Mouse (Mus musculus): Measurements from ENCODE around the gene Arih2. TPM values are rescaled to one million over a fixed set of nuclear protein-coding genes. Genes with fewer than 3 reads are reported as not detected.

Arih2 gene
- polyA plus RNA-seq (2012; fragmentation: generic; extraction: Trizol): 51.1 TPM

DNA sequence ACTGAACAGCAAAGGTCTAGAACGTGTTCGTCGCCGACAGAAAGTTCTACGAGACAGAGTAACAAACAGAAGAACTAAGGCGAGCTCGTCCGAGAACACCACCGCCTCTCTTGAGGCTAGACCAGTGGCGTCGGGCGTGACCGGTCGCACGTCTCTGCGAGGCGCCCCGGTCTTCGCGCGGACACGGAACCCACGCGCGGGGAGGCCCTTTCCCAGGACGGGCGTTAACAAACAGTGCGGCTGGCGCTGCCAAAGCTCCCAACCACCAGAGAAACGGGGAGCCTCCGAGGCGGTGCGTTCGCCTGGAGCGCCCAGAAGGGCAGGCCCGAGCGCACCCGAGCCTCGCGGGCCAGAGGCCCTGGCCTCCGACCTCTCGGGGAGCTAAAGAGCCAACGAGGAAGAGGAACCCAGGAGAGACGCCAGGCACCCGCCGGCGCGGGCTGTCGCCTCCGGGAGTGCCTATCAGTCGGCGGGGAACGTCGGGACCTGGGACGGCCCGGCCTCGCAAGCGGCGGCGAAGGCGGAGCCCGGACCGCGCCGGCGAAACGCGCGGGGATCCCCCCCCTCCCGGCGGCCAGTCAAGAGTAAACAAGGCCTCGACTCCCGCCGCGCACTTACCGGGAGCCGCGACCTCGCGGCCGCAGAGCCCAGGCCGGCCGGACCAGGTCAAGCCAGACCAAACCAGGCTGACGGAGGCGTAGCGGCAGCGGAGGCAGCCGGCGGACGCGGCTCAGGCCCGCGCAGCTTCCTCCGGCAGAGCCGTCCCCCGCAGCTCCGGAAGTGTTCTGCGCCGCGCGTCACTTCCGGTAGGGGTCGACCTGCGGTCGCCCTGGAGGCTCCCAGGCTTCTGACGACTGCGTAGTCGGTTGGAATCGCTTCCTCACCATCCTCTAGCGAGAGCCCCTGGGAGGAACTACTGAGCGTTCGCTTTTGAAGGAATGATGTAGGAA lies at the start of gene Arih2:
Gene Arih2, minus strand, starts transcription at position 776 of the 950 bp plus-strand sequence.
- Histone ChIP-seq H3ac (ENCODE audit: control insufficient read depth, insufficient read length) (peak within 1 kb of the TSS; percentile 83), H3K36me3 (ENCODE audit: control insufficient read depth, insufficient read depth) (no peaks in the 10 kb centered on the region), H3K79me2 (ENCODE audit: control insufficient read depth, insufficient read depth) (peaks cover 48% of the 10 kb centered on the region), H3K4me2 (ENCODE audit: low read depth) (peak within 1 kb of the TSS; percentile 81), H3K27me3 (ENCODE audit: control insufficient read depth, insufficient read depth, insufficient read length) (no peaks in the 10 kb centered on the region), H3K4me3 (peak within 1 kb of the TSS; percentile 70)
- TF ChIP-seq MAX (IDR thresholded peaks at IDR 0.05; ENCODE audit: low read depth) (no peak), REST (IDR thresholded peaks at IDR 0.05; ENCODE audit: insufficient read depth, insufficient read length) (no peak), POLR2A (IDR thresholded peaks at IDR 0.05; ENCODE audit: insufficient read length, low read depth) (peak; percentile 78), E2F4 (IDR thresholded peaks at IDR 0.05; ENCODE audit: insufficient read depth) (no peak), TCF3 (IDR thresholded peaks at IDR 0.05; ENCODE audit: insufficient read length, low read depth) (no peak), MYOG (IDR thresholded peaks at IDR 0.05; ENCODE audit: control insufficient read depth in 1 of 3, insufficient read depth in 1 of 3, insufficient read length in 2 of 3, low read depth in 2 of 3) (peak in 1 of 3 experiments; percentile 25), SRF (IDR thresholded peaks at IDR 0.05; ENCODE audit: control insufficient read depth, insufficient read length, low read depth) (no peak), USF1 (IDR thresholded peaks at IDR 0.05; ENCODE audit: low read depth) (no peak), CEBPB (IDR thresholded peaks at IDR 0.05; ENCODE audit: insufficient read depth, poor library complexity, severe bottlenecking) (no peak), POLR2AphosphoS2 (IDR thresholded peaks at IDR 0.05; ENCODE audit: insufficient read length, low read depth) (peak; percentile 74)

DNA sequence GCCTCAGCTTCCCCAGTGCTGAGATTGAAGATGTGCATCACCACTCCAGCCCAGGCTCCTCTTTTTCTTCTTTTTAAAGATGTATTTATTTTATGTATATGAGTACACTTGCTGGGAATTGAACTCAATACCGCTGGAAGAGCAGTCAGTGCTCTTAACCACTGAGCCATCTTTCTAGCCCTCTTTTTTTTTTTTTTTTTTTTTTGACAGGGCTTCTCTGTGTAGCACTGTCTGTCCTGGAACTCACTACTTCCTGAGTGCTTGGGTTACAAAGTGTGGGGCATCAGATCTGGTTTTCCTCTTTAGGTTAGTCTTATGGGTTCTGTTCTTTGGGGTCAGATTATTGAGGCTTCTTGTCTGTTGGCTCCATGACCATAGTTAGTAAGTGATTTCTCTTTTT lies 45.3 kb upstream of the Arih2 start:
- TF ChIP-seq SRF (IDR thresholded peaks at IDR 0.05; ENCODE audit: control insufficient read depth, insufficient read length, low read depth) (no peak), MYOG (IDR thresholded peaks at IDR 0.05; ENCODE audit: control insufficient read depth in 1 of 3, insufficient read depth in 1 of 3, insufficient read length in 2 of 3, low read depth in 2 of 3) (no peak), MAX (IDR thresholded peaks at IDR 0.05; ENCODE audit: low read depth) (no peak), CEBPB (IDR thresholded peaks at IDR 0.05; ENCODE audit: insufficient read depth, poor library complexity, severe bottlenecking) (no peak), POLR2A (IDR thresholded peaks at IDR 0.05; ENCODE audit: insufficient read length, low read depth) (no peak), TCF12 (IDR thresholded peaks at IDR 0.05; ENCODE audit: insufficient read depth, poor library complexity, severe bottlenecking) (no peak), POLR2AphosphoS2 (IDR thresholded peaks at IDR 0.05; ENCODE audit: insufficient read length, low read depth) (no peak), E2F4 (IDR thresholded peaks at IDR 0.05; ENCODE audit: insufficient read depth) (no peak), MYOD1 (IDR thresholded peaks at IDR 0.05; ENCODE audit: control insufficient read depth in 1 of 3, insufficient read length in 2 of 3, low read depth in 2 of 3) (no peak), REST (IDR thresholded peaks at IDR 0.05; ENCODE audit: insufficient read depth, insufficient read length) (no peak), USF1 (IDR thresholded peaks at IDR 0.05; ENCODE audit: low read depth) (no peak), TCF3 (IDR thresholded peaks at IDR 0.05; ENCODE audit: insufficient read length, low read depth) (no peak)
- Histone ChIP-seq H3K4me2 (ENCODE audit: low read depth) (peak overlapping the region; percentile 84), H3ac (ENCODE audit: control insufficient read depth, insufficient read length) (no peak overlapping the region)

DNA sequence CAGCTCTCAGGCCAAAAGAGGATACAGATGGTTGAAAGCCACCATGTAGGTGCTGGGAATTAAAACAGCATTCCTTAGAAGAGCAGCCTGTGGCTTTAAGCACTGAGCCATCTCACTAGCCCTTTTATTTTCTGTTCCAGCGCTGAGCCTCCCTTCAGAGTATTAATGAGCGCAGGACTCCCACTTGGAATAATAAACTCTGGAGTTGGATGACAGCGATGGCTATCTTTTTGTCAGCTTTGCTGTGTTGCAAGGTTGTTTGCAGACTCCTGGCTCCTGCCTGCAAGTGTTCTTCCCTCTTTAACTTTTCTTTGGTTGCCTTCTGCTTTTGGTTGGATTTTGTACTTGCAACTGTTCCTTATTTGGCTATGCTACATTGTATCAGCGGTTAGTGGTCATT lies 44.8 kb upstream of the Arih2 start:
- TF ChIP-seq POLR2AphosphoS2 (IDR thresholded peaks at IDR 0.05; ENCODE audit: insufficient read length, low read depth) (no peak), SRF (IDR thresholded peaks at IDR 0.05; ENCODE audit: control insufficient read depth, insufficient read length, low read depth) (peak; percentile 73)
- H3K36me3 ChIP-seq (ENCODE audit: control insufficient read depth, insufficient read depth): no peaks in the 10 kb centered on the region
- no peak overlapping the region for H3ac ChIP-seq (ENCODE audit: control insufficient read depth, insufficient read length)
- no peaks in the 10 kb centered on the region for H3K27me3 ChIP-seq (ENCODE audit: control insufficient read depth, insufficient read depth, insufficient read length)
- H3K79me2 ChIP-seq (ENCODE audit: control insufficient read depth, insufficient read depth): peaks cover 66% of the 10 kb centered on the region
- peak overlapping the region; percentile 75 for H3K4me3 ChIP-seq
- peak overlapping the region; percentile 84 for H3K4me2 ChIP-seq (ENCODE audit: low read depth)

More for the DNA sequence above, 45.3 kb upstream of the Arih2 start:
- Histone ChIP-seq H3K36me3 (ENCODE audit: control insufficient read depth, insufficient read depth) (no peaks in the 10 kb centered on the region), H3K79me2 (ENCODE audit: control insufficient read depth, insufficient read depth) (peaks cover 72% of the 10 kb centered on the region), H3K27me3 (ENCODE audit: control insufficient read depth, insufficient read depth, insufficient read length) (no peaks in the 10 kb centered on the region), H3K4me3 (no peak overlapping the region)

DNA sequence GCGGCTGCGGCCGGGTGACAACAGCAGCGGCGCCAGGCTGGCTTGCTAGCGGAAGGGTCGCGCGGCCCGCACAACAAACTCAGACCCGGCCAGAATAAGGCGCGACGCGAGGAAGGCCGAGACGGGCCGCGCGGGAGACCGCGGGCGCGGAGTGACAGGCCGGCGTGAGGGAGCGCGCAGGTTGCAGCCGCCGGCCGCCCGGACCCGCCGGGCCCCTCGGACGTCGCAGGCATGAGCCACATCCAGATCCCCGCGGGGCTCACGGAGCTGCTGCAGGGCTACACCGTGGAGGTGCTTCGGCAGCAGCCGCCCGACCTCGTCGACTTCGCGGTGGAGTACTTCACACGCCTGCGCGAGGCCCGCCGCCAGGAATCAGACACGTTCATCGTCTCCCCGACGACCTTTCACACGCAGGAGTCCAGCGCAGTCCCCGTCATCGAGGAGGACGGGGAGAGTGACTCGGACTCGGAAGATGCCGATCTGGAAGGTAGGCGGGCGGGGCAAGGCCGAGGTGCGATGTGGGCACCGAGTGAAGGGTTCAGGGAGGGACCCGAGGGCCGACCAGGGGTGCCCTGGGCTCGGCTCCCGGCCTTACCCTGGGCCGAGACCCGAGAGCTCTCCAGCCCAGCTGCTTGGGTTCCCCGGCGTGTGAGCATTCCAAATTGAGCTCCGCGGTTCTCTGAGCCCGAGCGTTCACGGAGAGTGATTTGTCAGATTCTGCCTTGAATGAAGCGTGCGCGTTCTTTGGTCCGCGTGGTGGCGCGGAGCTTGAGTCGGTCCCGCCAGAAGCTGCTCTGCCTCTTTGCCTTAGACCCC lies 43.2 kb upstream of the Arih2 start:
- no peaks in the 10 kb centered on the region for H3K36me3 ChIP-seq (ENCODE audit: control insufficient read depth, insufficient read depth)
- no peaks in the 10 kb centered on the region for H3K27me3 ChIP-seq (ENCODE audit: control insufficient read depth, insufficient read depth, insufficient read length)
- peaks cover 51% of the 10 kb centered on the region for H3K79me2 ChIP-seq (ENCODE audit: control insufficient read depth, insufficient read depth)
- peak overlapping the region; percentile 84 for H3K4me2 ChIP-seq (ENCODE audit: low read depth)
- H3ac ChIP-seq (ENCODE audit: control insufficient read depth, insufficient read length): peak overlapping the region; percentile 84
- H3K4me3 ChIP-seq: peak overlapping the region; percentile 75
- TF ChIP-seq POLR2A (IDR thresholded peaks at IDR 0.05; ENCODE audit: insufficient read length, low read depth) (no peak), SRF (IDR thresholded peaks at IDR 0.05; ENCODE audit: control insufficient read depth, insufficient read length, low read depth) (no peak), MYOD1 (IDR thresholded peaks at IDR 0.05; ENCODE audit: control insufficient read depth in 1 of 3, insufficient read length in 2 of 3, low read depth in 2 of 3) (no peak), E2F4 (IDR thresholded peaks at IDR 0.05; ENCODE audit: insufficient read depth) (peak; percentile 43)

Measured in myocyte (in vitro differentiated cells).